Mouse (Mus musculus): Measurements from ENCODE around the gene Dbndd2. TPM values are rescaled to one million over a fixed set of nuclear protein-coding genes. Genes with fewer than 3 reads are reported as not detected.

Dbndd2 gene
- total and polyA plus RNA-seq, 2 experiments from 2014 or later = 17.6 to 21.7 TPM

- DNase-seq = no peak
- Histone ChIP-seq H3K4me1 (ENCODE audit: insufficient read depth) (no peaks in the 10 kb centered on the region), H3K9ac (no peak overlapping the region), H3K4me2 (ENCODE audit: low read depth) (no peak overlapping the region), H3K4me3 (ENCODE audit: low read depth, low read length) (no peak overlapping the region), H3K36me3 (ENCODE audit: insufficient read depth) (no peaks in the 10 kb centered on the region), H3K9me3 (ENCODE audit: low read length) (no peaks in the 10 kb centered on the region), H3K27me3 (ENCODE audit: insufficient read depth, low read length) (no peaks in the 10 kb centered on the region), H3K27ac (ENCODE audit: low read depth, low read length) (no peak overlapping the region)
- TF ChIP-seq CTCF (IDR thresholded peaks at IDR 0.05; ENCODE audit: low read depth) = no peak
- WGBS = 64% methylated on average over 11 of the region's 14 CpGs
- ATAC-seq = no peak
Measured at GRCm38 (mm10) chr2:164512121-164512909, 26.4 kb downstream of the Dbndd2 start.

DNA sequence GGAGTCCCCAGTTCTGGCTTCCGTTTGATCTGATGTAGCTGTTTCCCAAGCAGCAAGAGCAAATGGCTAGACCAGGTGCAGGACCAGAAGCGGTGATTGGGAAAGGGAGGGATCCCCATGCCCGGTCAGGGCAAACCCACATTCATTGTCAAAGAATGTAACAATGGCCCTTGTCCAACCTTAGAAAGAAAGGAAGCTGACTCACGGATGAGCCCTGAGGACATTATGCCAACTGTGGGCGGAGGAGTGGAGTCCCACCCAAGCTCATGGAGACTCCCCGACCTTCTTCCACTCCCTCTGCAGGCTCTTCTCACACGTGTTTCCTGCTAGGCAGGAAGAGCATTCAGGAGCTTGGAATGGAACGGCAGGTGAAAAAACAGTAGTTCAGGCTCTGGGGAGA lies 27.5 kb downstream of the Dbndd2 start:
- H3K4me3 ChIP-seq (ENCODE audit: low read depth, low read length) = no peak overlapping the region
- no peaks in the 10 kb centered on the region for H3K27me3 ChIP-seq (ENCODE audit: insufficient read depth, low read length)
- DNase-seq (no peak), ATAC-seq (no peak)
- WGBS = 75% methylated on average over 8 of the region's 8 CpGs
- H3K9ac ChIP-seq = no peak overlapping the region
- H3K9me3 ChIP-seq (ENCODE audit: low read length) = no peaks in the 10 kb centered on the region
- no peaks in the 10 kb centered on the region for H3K36me3 ChIP-seq (ENCODE audit: insufficient read depth)
- no peaks in the 10 kb centered on the region for H3K4me1 ChIP-seq (ENCODE audit: insufficient read depth)
- no peak overlapping the region for H3K4me2 ChIP-seq (ENCODE audit: low read depth)
- no peak overlapping the region for H3K27ac ChIP-seq (ENCODE audit: low read depth, low read length)
- no peak for TF ChIP-seq CTCF (IDR thresholded peaks at IDR 0.05; ENCODE audit: low read depth)

- no peak for DNase-seq
- 87% methylated on average over 3 of the region's 3 CpGs for WGBS
Measured at GRCm38 (mm10) chr2:164514916-164515315, 29.0 kb downstream of the Dbndd2 start.

DNA sequence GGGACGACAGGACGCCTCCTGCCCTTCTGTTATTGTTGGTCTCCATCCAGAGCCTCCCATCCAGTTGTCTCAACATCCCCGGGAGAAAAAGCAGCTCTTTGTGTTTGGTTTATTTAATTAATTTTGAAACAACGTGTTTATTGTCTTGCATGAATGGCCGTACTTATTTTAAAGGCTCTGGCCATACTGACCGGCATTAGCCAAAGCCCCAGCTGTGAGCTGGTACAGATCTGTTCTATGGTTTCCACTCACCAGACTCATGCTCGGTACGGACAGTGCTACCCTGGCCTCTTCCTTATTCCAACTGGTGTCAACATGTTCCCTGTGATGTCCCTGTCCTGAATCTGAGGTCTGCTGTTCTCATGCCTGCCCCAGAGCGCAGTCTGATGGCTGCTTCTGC lies 30.0 kb downstream of the Dbndd2 start:
- H3K27ac ChIP-seq (ENCODE audit: low read depth, low read length) = no peak overlapping the region
- WGBS = 83% methylated on average over 9 of the region's 9 CpGs
- H3K9ac ChIP-seq = no peak overlapping the region
- no peak for TF ChIP-seq CTCF (IDR thresholded peaks at IDR 0.05; ENCODE audit: low read depth)
- no peak overlapping the region for H3K4me3 ChIP-seq (ENCODE audit: low read depth, low read length)
- DNase-seq (no peak), ATAC-seq (no peak)
- H3K36me3 ChIP-seq (ENCODE audit: insufficient read depth) = no peaks in the 10 kb centered on the region
- no peak overlapping the region for H3K4me2 ChIP-seq (ENCODE audit: low read depth)
- H3K4me1 ChIP-seq (ENCODE audit: insufficient read depth) = no peaks in the 10 kb centered on the region
- H3K27me3 ChIP-seq (ENCODE audit: insufficient read depth, low read length) = no peaks in the 10 kb centered on the region
- H3K9me3 ChIP-seq (ENCODE audit: low read length) = no peaks in the 10 kb centered on the region

More at GRCm38 (mm10) chr2:164514916-164515315, 29.0 kb downstream of the Dbndd2 start:
- no peak overlapping the region for H3K4me3 ChIP-seq (ENCODE audit: low read depth, low read length)
- no peak overlapping the region for H3K27ac ChIP-seq (ENCODE audit: low read depth, low read length)
- TF ChIP-seq CTCF (IDR thresholded peaks at IDR 0.05; ENCODE audit: low read depth) = no peak
- no peaks in the 10 kb centered on the region for H3K4me1 ChIP-seq (ENCODE audit: insufficient read depth)
- H3K27me3 ChIP-seq (ENCODE audit: insufficient read depth, low read length) = no peaks in the 10 kb centered on the region
- no peaks in the 10 kb centered on the region for H3K9me3 ChIP-seq (ENCODE audit: low read length)
- H3K9ac ChIP-seq = no peak overlapping the region
- ATAC-seq = no peak
- no peak overlapping the region for H3K4me2 ChIP-seq (ENCODE audit: low read depth)
- no peaks in the 10 kb centered on the region for H3K36me3 ChIP-seq (ENCODE audit: insufficient read depth)

- Histone ChIP-seq H3K9ac (no peak overlapping the region), H3K4me3 (ENCODE audit: low read depth, low read length) (no peak overlapping the region), H3K36me3 (ENCODE audit: insufficient read depth) (no peaks in the 10 kb centered on the region), H3K4me2 (ENCODE audit: low read depth) (no peak overlapping the region), H3K9me3 (ENCODE audit: low read length) (no peaks in the 10 kb centered on the region), H3K27me3 (ENCODE audit: insufficient read depth, low read length) (no peaks in the 10 kb centered on the region), H3K27ac (ENCODE audit: low read depth, low read length) (no peak overlapping the region), H3K4me1 (ENCODE audit: insufficient read depth) (no peaks in the 10 kb centered on the region)
- ATAC-seq (no peak), DNase-seq (no peak)
- WGBS = 85% methylated on average over 11 of the region's 11 CpGs
- no peak for TF ChIP-seq CTCF (IDR thresholded peaks at IDR 0.05; ENCODE audit: low read depth)
Measured at GRCm38 (mm10) chr2:164516592-164516991, 30.7 kb downstream of the Dbndd2 start.

DNA sequence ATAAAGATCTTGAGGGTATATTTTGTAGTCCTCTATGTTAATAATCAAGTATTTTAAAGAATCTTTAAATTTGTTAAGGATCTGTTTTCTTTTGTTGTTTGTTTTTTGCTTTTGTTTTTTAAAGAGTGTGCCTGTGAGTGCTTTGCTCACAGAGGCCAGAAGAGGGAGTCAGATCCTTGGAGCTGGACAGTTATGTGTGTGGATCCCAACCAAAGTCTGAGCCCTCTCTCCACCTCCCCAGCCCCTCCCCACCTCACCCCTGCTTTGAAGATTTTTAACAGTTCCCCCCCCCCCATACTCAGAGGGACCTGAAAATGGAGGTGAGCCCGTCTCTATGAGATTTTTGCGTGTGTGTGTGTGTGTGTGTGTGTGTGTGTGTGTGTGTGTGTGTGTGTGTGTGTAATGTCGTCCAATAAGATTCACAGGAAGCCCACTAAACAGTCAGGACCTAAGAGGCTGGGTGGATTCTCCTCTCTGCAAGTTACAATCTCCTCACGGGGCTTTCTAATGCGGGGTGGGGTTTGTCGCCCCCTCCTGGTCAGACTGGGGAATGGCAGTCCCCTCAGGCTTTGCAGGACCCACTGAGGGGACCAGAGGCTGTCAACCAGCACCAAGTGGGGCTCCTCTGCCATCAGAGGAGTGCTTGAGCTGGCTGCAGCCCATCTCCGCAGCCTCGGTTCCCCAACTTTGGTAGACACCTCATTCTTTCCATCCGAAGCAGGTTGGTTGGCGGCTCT lies 31.7 kb downstream of the Dbndd2 start:
- H3K4me3 ChIP-seq (ENCODE audit: low read depth, low read length) = no peak overlapping the region
- H3K27me3 ChIP-seq (ENCODE audit: insufficient read depth, low read length) = no peaks in the 10 kb centered on the region
- no peaks in the 10 kb centered on the region for H3K9me3 ChIP-seq (ENCODE audit: low read length)
- H3K27ac ChIP-seq (ENCODE audit: low read depth, low read length) = no peak overlapping the region
- no peaks in the 10 kb centered on the region for H3K4me1 ChIP-seq (ENCODE audit: insufficient read depth)
- H3K36me3 ChIP-seq (ENCODE audit: insufficient read depth) = no peaks in the 10 kb centered on the region
- ATAC-seq = no peak
- no peak overlapping the region for H3K9ac ChIP-seq
- peak; percentile 61 for TF ChIP-seq CTCF (IDR thresholded peaks at IDR 0.05; ENCODE audit: low read depth)
- no peak overlapping the region for H3K4me2 ChIP-seq (ENCODE audit: low read depth)
- peak; percentile 21 for DNase-seq
- 30% methylated on average over 10 of the region's 10 CpGs for WGBS
